Mouse (Mus musculus): ENCODE measurements around the gene Tor1a. TPM values are rescaled to one million over a fixed set of nuclear protein-coding genes. Genes with fewer than 3 reads are reported as not detected.

Tor1a gene
- polyA plus RNA-seq (2014; fragmentation: Nextera tagmentation; extraction: Ambion mirVana) = 81.2 and 82.0 TPM in 2 replicates

- Histone ChIP-seq H3K27ac (peak within 1 kb of the TSS; percentile 76), H3K9me3 (ENCODE audit: control insufficient read depth, low read length) (no peaks in the 10 kb centered on the region), H3K27me3 (ENCODE audit: control insufficient read depth, insufficient read depth, low read length) (no peaks in the 10 kb centered on the region), H3K4me1 (replicated peaks; ENCODE audit: control insufficient read depth, insufficient read depth, low read length) (peaks cover 16% of the 10 kb centered on the region), H3K36me3 (replicated peaks; ENCODE audit: control insufficient read depth, insufficient read depth) (peaks cover 41% of the 10 kb centered on the region), H3K9ac (peak within 1 kb of the TSS; percentile 96), H3K4me3 (replicated peaks; ENCODE audit: low read length) (peak within 1 kb of the TSS; percentile 98), H3K4me2 (replicated peaks) (peak within 1 kb of the TSS; percentile 90)
- ATAC-seq (ENCODE audit: low FRiP score) (peak; percentile 95), DNase-seq (ENCODE audit: low spot score) (peak; percentile 93)
- WGBS = 2% methylated on average over 47 of the region's 59 CpGs
These were observed at the start of gene Tor1a for GRCm38 (mm10) chr2:30967352-30968327. Gene Tor1a (minus strand): TSS chr2:30967933.

GRCm38 (mm10) chr2:31013371-31014120 is 45.8 kb upstream of the Tor1a start:
- H3K9ac ChIP-seq = no peak overlapping the region
- H3K27ac ChIP-seq = no peak overlapping the region
- H3K36me3 ChIP-seq (replicated peaks; ENCODE audit: control insufficient read depth, insufficient read depth) = peaks cover 77% of the 10 kb centered on the region
- H3K9me3 ChIP-seq (ENCODE audit: control insufficient read depth, low read length) = no peaks in the 10 kb centered on the region
- H3K4me3 ChIP-seq (replicated peaks; ENCODE audit: low read length) = no peak overlapping the region
- no peak overlapping the region for H3K4me2 ChIP-seq (replicated peaks)
- no peaks in the 10 kb centered on the region for H3K27me3 ChIP-seq (ENCODE audit: control insufficient read depth, insufficient read depth, low read length)
- 78% methylated on average over 14 of the region's 14 CpGs for WGBS
- no peak for ATAC-seq (ENCODE audit: low FRiP score)
- H3K4me1 ChIP-seq (replicated peaks; ENCODE audit: control insufficient read depth, insufficient read depth, low read length) = no peaks in the 10 kb centered on the region
- no peak for DNase-seq (ENCODE audit: low spot score)

GRCm38 (mm10) chr2:31007208-31007607 is 39.5 kb upstream of the Tor1a start:
- H3K4me1 ChIP-seq (replicated peaks; ENCODE audit: control insufficient read depth, insufficient read depth, low read length) = no peaks in the 10 kb centered on the region
- H3K27me3 ChIP-seq (ENCODE audit: control insufficient read depth, insufficient read depth, low read length) = no peaks in the 10 kb centered on the region
- no peak overlapping the region for H3K27ac ChIP-seq
- DNase-seq (ENCODE audit: low spot score) (no peak), ATAC-seq (ENCODE audit: low FRiP score) (no peak)
- peaks cover 93% of the 10 kb centered on the region for H3K36me3 ChIP-seq (replicated peaks; ENCODE audit: control insufficient read depth, insufficient read depth)
- no peak overlapping the region for H3K4me3 ChIP-seq (replicated peaks; ENCODE audit: low read length)
- H3K9ac ChIP-seq = no peak overlapping the region
- 91% methylated on average over 5 of the region's 5 CpGs for WGBS
- no peaks in the 10 kb centered on the region for H3K9me3 ChIP-seq (ENCODE audit: control insufficient read depth, low read length)
- no peak overlapping the region for H3K4me2 ChIP-seq (replicated peaks)

GRCm38 (mm10) chr2:31006434-31006833 is 38.7 kb upstream of the Tor1a start:
- no peak overlapping the region for H3K9ac ChIP-seq
- peaks cover 94% of the 10 kb centered on the region for H3K36me3 ChIP-seq (replicated peaks; ENCODE audit: control insufficient read depth, insufficient read depth)
- H3K4me2 ChIP-seq (replicated peaks) = no peak overlapping the region
- H3K4me3 ChIP-seq (replicated peaks; ENCODE audit: low read length) = no peak overlapping the region
- no peaks in the 10 kb centered on the region for H3K27me3 ChIP-seq (ENCODE audit: control insufficient read depth, insufficient read depth, low read length)
- H3K27ac ChIP-seq = no peak overlapping the region
- no peaks in the 10 kb centered on the region for H3K4me1 ChIP-seq (replicated peaks; ENCODE audit: control insufficient read depth, insufficient read depth, low read length)
- DNase-seq (ENCODE audit: low spot score) (no peak), ATAC-seq (ENCODE audit: low FRiP score) (no peak)
- WGBS = 76% methylated on average over 5 of the region's 5 CpGs
- H3K9me3 ChIP-seq (ENCODE audit: control insufficient read depth, low read length) = no peaks in the 10 kb centered on the region

- no peaks in the 10 kb centered on the region for H3K9me3 ChIP-seq (ENCODE audit: control insufficient read depth, low read length)
- peaks cover 90% of the 10 kb centered on the region for H3K36me3 ChIP-seq (replicated peaks; ENCODE audit: control insufficient read depth, insufficient read depth)
- no peak for ATAC-seq (ENCODE audit: low FRiP score)
- no peaks in the 10 kb centered on the region for H3K27me3 ChIP-seq (ENCODE audit: control insufficient read depth, insufficient read depth, low read length)
- DNase-seq (ENCODE audit: low spot score) = no peak
- 75% methylated on average over 2 of the region's 2 CpGs for WGBS
- H3K4me2 ChIP-seq (replicated peaks) = no peak overlapping the region
- no peak overlapping the region for H3K27ac ChIP-seq
- no peak overlapping the region for H3K9ac ChIP-seq
- H3K4me3 ChIP-seq (replicated peaks; ENCODE audit: low read length) = no peak overlapping the region
- H3K4me1 ChIP-seq (replicated peaks; ENCODE audit: control insufficient read depth, insufficient read depth, low read length) = no peaks in the 10 kb centered on the region
These were observed 37.7 kb upstream of the Tor1a start for GRCm38 (mm10) chr2:31005453-31005852.

- ATAC-seq (ENCODE audit: low FRiP score) = no peak
- WGBS = 93% methylated on average over 10 of the region's 10 CpGs
- DNase-seq (ENCODE audit: low spot score) = no peak
- Histone ChIP-seq H3K27ac (no peak overlapping the region), H3K4me2 (replicated peaks) (no peak overlapping the region), H3K4me3 (replicated peaks; ENCODE audit: low read length) (no peak overlapping the region), H3K4me1 (replicated peaks; ENCODE audit: control insufficient read depth, insufficient read depth, low read length) (no peaks in the 10 kb centered on the region), H3K36me3 (replicated peaks; ENCODE audit: control insufficient read depth, insufficient read depth) (peaks cover 84% of the 10 kb centered on the region), H3K27me3 (ENCODE audit: control insufficient read depth, insufficient read depth, low read length) (no peaks in the 10 kb centered on the region), H3K9me3 (ENCODE audit: control insufficient read depth, low read length) (no peaks in the 10 kb centered on the region), H3K9ac (no peak overlapping the region)
These were observed 35.1 kb upstream of the Tor1a start for GRCm38 (mm10) chr2:31002857-31003256.

- no peaks in the 10 kb centered on the region for H3K9me3 ChIP-seq (ENCODE audit: control insufficient read depth, low read length)
- ATAC-seq (ENCODE audit: low FRiP score) (0 out of 2 replicates have a peak, but pooled peaks have one; percentile 24), DNase-seq (ENCODE audit: low spot score) (no peak)
- no peaks in the 10 kb centered on the region for H3K4me1 ChIP-seq (replicated peaks; ENCODE audit: control insufficient read depth, insufficient read depth, low read length)
- H3K36me3 ChIP-seq (replicated peaks; ENCODE audit: control insufficient read depth, insufficient read depth) = peaks cover 44% of the 10 kb centered on the region
- no peak overlapping the region for H3K9ac ChIP-seq
- 67% methylated on average over 8 of the region's 8 CpGs for WGBS
- H3K27ac ChIP-seq = peak overlapping the region; percentile 69; the same call in 1 of the 2 replicates
- no peak overlapping the region for H3K4me3 ChIP-seq (replicated peaks; ENCODE audit: low read length)
- no peaks in the 10 kb centered on the region for H3K27me3 ChIP-seq (ENCODE audit: control insufficient read depth, insufficient read depth, low read length)
- no peak overlapping the region for H3K4me2 ChIP-seq (replicated peaks)
These were observed 30.9 kb upstream of the Tor1a start for GRCm38 (mm10) chr2:30998443-30999260.

GRCm38 (mm10) chr2:30995432-30995996 is 27.8 kb upstream of the Tor1a start:
- no peak for DNase-seq (ENCODE audit: low spot score)
- WGBS = 72% methylated on average over 11 of the region's 11 CpGs

More at GRCm38 (mm10) chr2:30995432-30995996, 27.8 kb upstream of the Tor1a start:
- Histone ChIP-seq H3K9ac (no peak overlapping the region), H3K27ac (no peak overlapping the region), H3K9me3 (ENCODE audit: control insufficient read depth, low read length) (no peaks in the 10 kb centered on the region), H3K27me3 (ENCODE audit: control insufficient read depth, insufficient read depth, low read length) (no peaks in the 10 kb centered on the region), H3K4me3 (replicated peaks; ENCODE audit: low read length) (no peak overlapping the region), H3K36me3 (replicated peaks; ENCODE audit: control insufficient read depth, insufficient read depth) (peaks cover 18% of the 10 kb centered on the region), H3K4me1 (replicated peaks; ENCODE audit: control insufficient read depth, insufficient read depth, low read length) (no peaks in the 10 kb centered on the region), H3K4me2 (replicated peaks) (no peak overlapping the region)
- ATAC-seq (ENCODE audit: low FRiP score) = no peak

All from hindbrain, embryonic 14.5 days (tissue).